ENCODE assay signal across 27 mouse cellular contexts in genomic region chr3:65841175-65841574, GRCm38 (mm10).
DNase-seq lines count a peak whose midpoint lies in the region; ATAC-seq and TF ChIP-seq lines count a peak whose summit lies in the region.
"Had no signal": no experiment of that assay in that cellular context is flagged by ENCODE, and none has a peak within 500 bp of the region (broad histone marks: within the 10 kb centered on the region; RNA-seq: fewer than 3 reads in every experiment).

No protein-coding gene starts in this region.

- WGBS in midbrain, embryonic 13.5 days, result 81% methylated on average over 8 of the region's 8 CpGs

- no peak overlapping the region for H3K27ac ChIP-seq in midbrain, embryonic 13.5 days
- H3K27ac ChIP-seq: embryonic facial prominence, embryonic 13.5 days; embryonic facial prominence, embryonic 15.5 days; forebrain, embryonic 13.5 days; forebrain, embryonic 15.5 days had no signal

- H3K79me3 ChIP-seq in C2C12 (ENCODE audit: low read depth), result no peaks in the 10 kb centered on the region

- H3ac ChIP-seq in C2C12 (ENCODE audit: control insufficient read depth, insufficient read length, low read depth), result no peak overlapping the region

- H3K36me3 ChIP-seq in C2C12 (ENCODE audit: control insufficient read depth, insufficient read depth), result no peaks in the 10 kb centered on the region
- H3K36me3 ChIP-seq in midbrain, embryonic 13.5 days, result no peaks in the 10 kb centered on the region
- H3K36me3 ChIP-seq: embryonic facial prominence, embryonic 13.5 days; embryonic facial prominence, embryonic 15.5 days; forebrain, embryonic 15.5 days; G1E had no signal

- H3K79me2 ChIP-seq in C2C12 (ENCODE audit: control insufficient read depth, insufficient read depth), result no peaks in the 10 kb centered on the region

- H3K4me1 ChIP-seq in midbrain, embryonic 13.5 days (replicated peaks), result no peaks in the 10 kb centered on the region
- H3K4me1 ChIP-seq: embryonic facial prominence, embryonic 15.5 days; forebrain, embryonic 13.5 days; forebrain, embryonic 15.5 days had no signal

- no peak overlapping the region for H3K4me2 ChIP-seq in midbrain, embryonic 13.5 days (replicated peaks)
- H3K4me2 ChIP-seq: embryonic facial prominence, embryonic 13.5 days; embryonic facial prominence, embryonic 15.5 days; forebrain, embryonic 13.5 days; forebrain, embryonic 15.5 days had no signal

- ATAC-seq in midbrain, embryonic 13.5 days, result no peak
- ATAC-seq: activated CD4-positive, CD25-positive, alpha-beta regulatory T cell, adult 4 months; CD4-positive, CD25-positive, alpha-beta regulatory T cell, adult 4 months; forebrain, embryonic 13.5 days; forebrain, embryonic 15.5 days; forebrain, postnatal 0 days; Patski had no signal

- H3K27me3 ChIP-seq in C2C12 (ENCODE audit: control insufficient read depth, insufficient read depth, insufficient read length), result no peaks in the 10 kb centered on the region
- no peaks in the 10 kb centered on the region for H3K27me3 ChIP-seq in midbrain, embryonic 13.5 days
- H3K27me3 ChIP-seq: CH12.LX; embryonic facial prominence, embryonic 13.5 days; embryonic facial prominence, embryonic 15.5 days; forebrain, embryonic 13.5 days; forebrain, embryonic 15.5 days; Patski had no signal

- DNase-seq in adrenal gland, postnatal 10 days, result peak; percentile 50
- no peak for DNase-seq in adrenal gland, postnatal 25 days
- DNase-seq in adipocyte (ENCODE audit: low spot score), result peak; percentile 51
- DNase-seq in gonadal fat pad, adult 2 months (ENCODE audit: low read depth), result peak; percentile 81
- no peak for DNase-seq in right cerebral cortex, postnatal 14 days
- no peak for DNase-seq in urinary bladder, postnatal 14 days (ENCODE audit: low spot score)
- DNase-seq: adrenal gland, adult 8-10 months; cerebellum, adult 11 months; cerebellum, adult 18-20 months; cerebellum, adult 8-10 months; cerebellum, adult 9-11 months; cerebellum, postnatal 14 days; cerebellum, postnatal 36 days; embryo, embryonic 11 days; forebrain, postnatal 0 days had no signal

- TF ChIP-seq CTCF in C2C12 (IDR thresholded peaks at IDR 0.05; ENCODE audit: control insufficient read depth, insufficient read depth, insufficient read length), result no peak

- H3K4me3 ChIP-seq in C2C12 (ENCODE audit: insufficient read depth, poor library complexity, severe bottlenecking), result no peak overlapping the region
- H3K4me3 ChIP-seq in midbrain, embryonic 13.5 days (replicated peaks), result no peak overlapping the region
- H3K4me3 ChIP-seq: embryonic facial prominence, embryonic 13.5 days; embryonic facial prominence, embryonic 15.5 days; erythroblast, embryonic 14.5 days; forebrain, embryonic 13.5 days; forebrain, embryonic 15.5 days had no signal

- no peak overlapping the region for H3K9ac ChIP-seq in midbrain, embryonic 13.5 days (replicated peaks)
- H3K9ac ChIP-seq: embryonic facial prominence, embryonic 13.5 days; embryonic facial prominence, embryonic 15.5 days; forebrain, embryonic 13.5 days; forebrain, embryonic 15.5 days; forebrain, postnatal 0 days had no signal

- H3K9me3 ChIP-seq in midbrain, embryonic 13.5 days, result no peaks in the 10 kb centered on the region
- H3K9me3 ChIP-seq: embryonic facial prominence, embryonic 13.5 days; embryonic facial prominence, embryonic 15.5 days; forebrain, embryonic 13.5 days; forebrain, embryonic 15.5 days; G1E had no signal

TF ChIP-seq in C2C12, 6 proteins besides CTCF, POLR2A, EP300 and RAD21:
- TF ChIP-seq CEBPB (IDR thresholded peaks at IDR 0.05; ENCODE audit: low read depth) (peak; percentile 9), USF1 (IDR thresholded peaks at IDR 0.05; ENCODE audit: low read depth) (no peak), MYOD1 (IDR thresholded peaks at IDR 0.05; ENCODE audit: control insufficient read depth, insufficient read length, low read depth) (no peak), MYOG (IDR thresholded peaks at IDR 0.05; ENCODE audit: control insufficient read depth, extremely low read depth, insufficient read length) (no peak), MAX (IDR thresholded peaks at IDR 0.05) (no peak), FOSL1 (IDR thresholded peaks at IDR 0.05; ENCODE audit: insufficient read depth, low read length, poor library complexity, severe bottlenecking) (no peak)
TF ChIP-seq in C2C12: peak in this region for 1.

Comparison
In these comparisons a context has a peak if more than half of its experiments do, and no peak if none do; other contexts are left out.
1. DNase-seq: peak in adrenal gland, postnatal 10 days (single experiment), adipocyte (single experiment) and gonadal fat pad, adult 2 months (single experiment); none in adrenal gland, postnatal 25 days (single experiment), right cerebral cortex, postnatal 14 days (single experiment) and urinary bladder, postnatal 14 days (single experiment).